Mouse (Mus musculus) ovary, adult 18-20 months (tissue): Measurements from ENCODE around the gene Plekhg1.
A peak's percentile ranks its signal among the peaks of the same experiment; 100 is the strongest.

Experiments
- DNase-seq: peaks from one replicate; pipeline ENCODE4 v3.0.0; 2022; ENCODE audit warnings: low spot score, mixed read lengths

The Plekhg1 gene

GRCm38 (mm10) chr10:3740148-3740503, at the start of gene Plekhg1:
Plekhg1 (plus strand) TSS chr10:3740364.
- DNase-seq = peak; percentile 84

GRCm38 (mm10) chr10:3692791-3693190, 47.4 kb upstream of the Plekhg1 start:
- DNase-seq = no peak

GRCm38 (mm10) chr10:3693699-3694280, 46.4 kb upstream of the Plekhg1 start:
- no peak for DNase-seq

- DNase-seq = no peak
Measured at GRCm38 (mm10) chr10:3695332-3695905, 44.7 kb upstream of the Plekhg1 start.

GRCm38 (mm10) chr10:3696727-3697348, 43.3 kb upstream of the Plekhg1 start:
- no peak for DNase-seq

GRCm38 (mm10) chr10:3697500-3697899, 42.7 kb upstream of the Plekhg1 start:
- no peak for DNase-seq

GRCm38 (mm10) chr10:3700225-3701073, 39.7 kb upstream of the Plekhg1 start:
- DNase-seq = no peak

- no peak for DNase-seq
Measured at GRCm38 (mm10) chr10:3701832-3702231, 38.3 kb upstream of the Plekhg1 start.

GRCm38 (mm10) chr10:3702585-3702984, 37.6 kb upstream of the Plekhg1 start:
- DNase-seq = no peak

GRCm38 (mm10) chr10:3706231-3706630, 33.9 kb upstream of the Plekhg1 start:
- no peak for DNase-seq

GRCm38 (mm10) chr10:3710081-3710480, 30.1 kb upstream of the Plekhg1 start:
- DNase-seq = no peak

GRCm38 (mm10) chr10:3715302-3715943, 24.7 kb upstream of the Plekhg1 start:
- no peak for DNase-seq

- no peak for DNase-seq
Measured at GRCm38 (mm10) chr10:3718021-3718865, 21.9 kb upstream of the Plekhg1 start.

GRCm38 (mm10) chr10:3720296-3720695, 19.9 kb upstream of the Plekhg1 start:
- DNase-seq = no peak

- DNase-seq = no peak
Measured at GRCm38 (mm10) chr10:3722339-3722738, 17.8 kb upstream of the Plekhg1 start.

GRCm38 (mm10) chr10:3724665-3725064, 15.5 kb upstream of the Plekhg1 start:
- DNase-seq = no peak

GRCm38 (mm10) chr10:3729666-3730065, 10.5 kb upstream of the Plekhg1 start:
- no peak for DNase-seq

GRCm38 (mm10) chr10:3730314-3730713, 9.8 kb upstream of the Plekhg1 start:
- DNase-seq = no peak

- no peak for DNase-seq
Measured at GRCm38 (mm10) chr10:3737034-3737433, 3.1 kb upstream of the Plekhg1 start.

- no peak for DNase-seq
Measured at GRCm38 (mm10) chr10:3740504-3741388, 582 bp downstream of the Plekhg1 start.
